Mouse (Mus musculus): ENCODE measurements around the gene Tac2. TPM values are rescaled to one million over a fixed set of nuclear protein-coding genes. Genes with fewer than 3 reads are reported as not detected.

The Tac2 gene
- total RNA-seq, 4 experiments from 2014 or later, result not detected

DNA sequence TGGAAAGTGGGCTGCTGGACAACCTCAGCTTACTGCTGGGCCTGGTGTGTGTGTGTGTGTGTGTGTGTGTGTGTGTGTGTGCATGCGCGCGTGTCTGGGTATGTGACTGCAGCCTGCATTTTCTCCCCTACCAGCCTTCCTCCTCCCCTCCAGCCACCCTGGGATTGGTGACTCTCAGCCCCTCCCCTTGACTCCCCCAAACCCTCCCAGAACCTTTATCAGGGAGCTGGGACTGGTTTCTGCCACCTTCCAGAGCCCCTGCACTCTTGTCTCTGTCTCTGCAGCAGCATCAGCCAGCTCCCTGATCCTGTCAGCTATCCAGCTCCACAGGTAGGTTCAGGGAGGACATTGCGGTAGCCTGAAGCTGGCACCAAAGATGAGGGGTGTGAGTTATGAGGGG is 858 bp downstream of the Tac2 start:
- no peak for DNase-seq (ENCODE audit: low spot score)

GRCm38 (mm10) chr10:127728437-127728836 is 4.2 kb downstream of the Tac2 start:
- DNase-seq (ENCODE audit: low spot score), result no peak

DNA sequence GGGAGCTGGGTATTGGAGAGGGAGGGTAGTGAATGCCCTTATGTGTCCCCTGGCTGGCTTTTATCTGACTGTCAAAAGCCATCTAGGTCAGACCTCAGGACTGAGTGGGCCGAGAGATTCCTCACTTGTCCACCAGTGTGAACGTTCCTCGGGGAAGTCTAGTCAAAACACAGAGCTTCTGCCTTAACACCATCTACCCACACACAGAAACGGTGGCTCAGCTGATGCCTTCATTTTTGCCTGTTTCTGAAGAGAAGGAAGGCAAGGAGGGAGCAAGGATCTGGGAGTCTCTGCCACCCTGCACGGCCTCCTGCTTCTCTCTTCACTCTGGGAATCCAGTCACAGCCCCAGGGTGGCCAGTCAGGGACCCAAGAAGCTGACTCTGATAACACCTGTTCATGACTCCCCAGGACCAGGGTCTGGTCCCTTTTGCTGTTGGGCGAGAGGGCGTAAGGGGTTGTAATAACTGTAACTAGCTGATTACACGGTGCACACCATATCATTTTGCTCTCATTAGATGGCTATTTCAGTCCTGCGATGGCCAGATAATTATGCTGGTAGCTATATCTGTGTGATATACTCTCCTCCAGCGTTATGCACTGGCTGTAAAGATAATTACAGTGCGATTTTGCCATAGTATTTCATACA is 6.1 kb downstream of the Tac2 start:
- no peak for DNase-seq (ENCODE audit: low spot score)

- no peak for DNase-seq (ENCODE audit: low spot score)
Observed at GRCm38 (mm10) chr10:127730933-127731310, 6.6 kb downstream of the Tac2 start.

GRCm38 (mm10) chr10:127731397-127731796 is 7.1 kb downstream of the Tac2 start:
- DNase-seq (ENCODE audit: low spot score), result no peak

DNA sequence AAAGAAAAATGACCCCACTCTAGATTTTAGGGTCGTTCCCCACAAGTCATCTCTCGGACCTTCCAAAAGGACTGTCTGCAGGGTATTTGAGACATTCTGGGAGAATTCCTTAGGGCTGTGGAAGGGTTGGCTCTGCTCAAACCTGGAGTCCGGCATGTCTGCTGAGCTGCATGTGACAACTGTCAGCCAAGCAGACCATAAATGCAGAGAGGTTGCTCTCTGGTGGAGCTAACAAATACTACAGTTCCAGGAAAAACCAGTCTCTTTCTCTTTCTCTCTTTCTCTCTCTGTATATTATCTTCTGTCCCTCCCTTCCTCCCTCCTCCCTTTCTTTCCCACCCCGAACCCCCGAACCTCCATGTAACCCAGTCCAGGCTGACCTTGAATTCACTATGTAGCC is 10.2 kb downstream of the Tac2 start:
- DNase-seq (ENCODE audit: low spot score), result no peak

GRCm38 (mm10) chr10:127736266-127736665 is 12.0 kb downstream of the Tac2 start:
- DNase-seq (ENCODE audit: low spot score), result no peak

GRCm38 (mm10) chr10:127736916-127737315 is 12.6 kb downstream of the Tac2 start:
- DNase-seq (ENCODE audit: low spot score), result no peak

DNA sequence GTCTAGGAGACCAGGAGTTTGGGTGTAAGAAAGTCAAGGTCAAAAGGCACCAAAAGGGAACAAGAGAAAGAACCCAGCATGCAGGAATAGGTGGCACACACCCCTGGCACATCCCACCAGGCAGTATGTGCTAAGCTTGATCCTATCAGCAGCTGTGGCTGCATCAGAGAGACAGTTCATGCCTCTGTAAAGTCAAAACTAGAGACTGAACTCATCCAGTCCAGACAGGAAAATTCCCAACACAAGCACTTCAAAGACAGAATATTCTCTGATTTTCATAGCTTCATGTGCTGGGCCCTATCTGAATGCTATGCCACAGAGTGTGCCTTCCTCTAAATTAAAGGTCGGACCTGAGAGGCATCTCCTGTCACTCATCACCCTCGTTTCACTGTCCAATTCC is 13.3 kb downstream of the Tac2 start:
- DNase-seq (ENCODE audit: low spot score), result no peak

GRCm38 (mm10) chr10:127738151-127738882 is 14.0 kb downstream of the Tac2 start:
- no peak for DNase-seq (ENCODE audit: low spot score)

GRCm38 (mm10) chr10:127739083-127739660 is 14.9 kb downstream of the Tac2 start, which contains the start of gene Zbtb39:
TSS of gene Zbtb39 (plus strand) at chr10:127739538.
- peak; percentile 63 for DNase-seq (ENCODE audit: low spot score)

DNA sequence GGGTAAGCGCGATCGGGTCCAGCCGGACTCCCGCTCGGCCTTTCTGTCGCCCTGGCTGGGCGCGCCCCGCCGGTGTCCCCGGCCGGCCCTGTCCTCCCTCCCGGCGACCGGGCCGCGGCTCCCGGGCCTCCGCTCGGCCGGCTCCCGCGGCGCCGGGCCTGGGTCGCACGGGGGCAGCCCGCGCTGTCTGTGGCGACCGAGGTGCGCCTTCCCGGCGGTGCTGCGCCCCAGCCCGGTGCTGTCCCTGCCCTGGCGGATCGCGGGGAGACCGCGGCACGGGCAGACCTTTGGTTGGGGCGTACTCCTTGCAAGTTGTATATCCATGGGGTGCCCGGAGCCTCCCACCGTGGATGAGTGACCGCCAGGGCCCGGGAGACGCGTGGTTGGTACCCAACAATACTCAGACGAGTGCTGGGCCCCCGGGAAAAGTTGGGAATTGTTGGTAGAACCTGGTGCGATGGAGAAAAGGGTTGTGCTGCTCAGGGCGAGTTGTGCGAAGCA is 15.4 kb downstream of the Tac2 start:
- no peak for DNase-seq (ENCODE audit: low spot score)

DNA sequence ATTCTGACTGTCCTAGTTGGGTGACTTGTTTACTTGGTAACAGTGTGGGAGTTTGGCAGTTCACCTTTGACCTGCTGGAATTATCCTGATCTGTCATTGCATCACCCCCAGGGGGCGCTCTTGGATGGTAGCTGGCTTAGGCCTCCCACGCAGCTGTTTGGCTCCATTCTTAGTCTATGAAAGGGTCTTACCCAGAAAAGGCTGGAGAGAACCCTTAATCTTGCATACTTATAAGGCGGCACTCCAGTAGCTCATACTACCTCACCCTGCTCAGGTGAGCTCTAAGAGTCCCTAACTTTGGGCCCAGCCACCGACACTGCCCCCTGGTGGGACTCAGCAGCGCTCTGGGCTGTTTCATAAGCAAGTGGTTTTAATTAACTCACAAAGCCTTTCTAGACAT is 20.4 kb downstream of the Tac2 start:
- no peak for DNase-seq (ENCODE audit: low spot score)

- no peak for DNase-seq (ENCODE audit: low spot score)
Observed at GRCm38 (mm10) chr10:127745886-127746285, 21.6 kb downstream of the Tac2 start.

- no peak for DNase-seq (ENCODE audit: low spot score)
Observed at GRCm38 (mm10) chr10:127747254-127747653, 23.0 kb downstream of the Tac2 start.

- DNase-seq (ENCODE audit: low spot score), result peak; percentile 68
Observed at GRCm38 (mm10) chr10:127748847-127749612, 24.8 kb downstream of the Tac2 start.

DNA sequence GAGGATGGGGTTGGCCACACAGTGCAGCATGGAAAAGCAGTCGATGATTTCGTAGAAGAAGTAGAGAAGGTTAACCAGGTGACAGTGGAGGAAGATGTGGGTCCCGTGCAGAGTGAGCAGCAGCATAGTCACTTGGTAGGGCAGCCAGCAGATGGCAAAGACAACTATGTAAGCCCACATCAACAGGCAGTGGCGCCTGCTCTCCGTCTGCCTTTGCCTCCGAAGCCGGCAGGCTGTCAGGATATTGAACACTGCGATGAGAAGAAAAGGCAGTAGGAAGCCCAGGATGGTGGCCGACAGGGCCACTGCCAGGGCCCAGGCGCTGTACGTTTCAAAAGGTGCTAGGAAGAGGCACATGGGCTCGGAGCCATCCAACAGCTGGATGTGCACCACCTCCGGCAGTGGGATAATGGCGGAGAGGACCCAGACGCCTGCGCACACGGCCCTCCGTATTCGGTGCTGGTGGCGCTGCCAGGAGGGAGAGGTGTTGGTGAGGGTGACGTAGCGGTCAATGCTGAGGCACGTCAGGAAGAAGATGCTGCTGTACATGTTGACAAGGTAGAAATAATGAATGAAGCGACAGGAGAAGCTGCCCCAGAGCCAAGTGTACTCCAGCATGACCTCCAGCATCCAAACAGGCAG is 26.0 kb downstream of the Tac2 start:
- DNase-seq (ENCODE audit: low spot score), result no peak

- no peak for DNase-seq (ENCODE audit: low spot score)
Observed at GRCm38 (mm10) chr10:127751548-127751947, 27.3 kb downstream of the Tac2 start, which contains the start of gene Gpr182. TSS of gene Gpr182 (minus strand) at chr10:127751732.

GRCm38 (mm10) chr10:127754566-127755166 is 30.4 kb downstream of the Tac2 start:
- no peak for DNase-seq (ENCODE audit: low spot score)

DNA sequence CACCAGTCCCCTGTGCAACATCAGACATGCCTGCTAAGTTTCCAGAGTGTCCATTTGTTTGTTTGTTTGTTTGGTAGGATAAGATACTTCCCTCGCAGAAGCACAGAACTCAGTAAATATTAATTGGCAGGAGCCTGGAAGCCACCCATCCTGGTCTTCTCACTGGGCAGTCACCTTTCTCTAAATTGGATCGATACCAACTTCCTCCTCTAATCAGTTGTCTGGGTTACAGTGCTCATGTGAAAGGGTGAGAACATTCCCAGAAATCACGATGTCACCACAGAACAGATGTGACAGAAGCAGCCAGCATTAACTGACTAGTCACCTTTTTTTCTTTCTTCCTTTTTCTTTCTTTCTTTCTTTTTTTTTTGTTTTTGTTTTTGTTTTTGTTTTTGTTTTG is 31.0 kb downstream of the Tac2 start:
- DNase-seq (ENCODE audit: low spot score), result no peak

Measured in heart, adult 8-10 months (tissue).